In genomic region chr2:108032301-108033013, GRCm38 (mm10) we compare ENCODE assay signal across 13 mouse cellular contexts.
DNase-seq lines count a peak whose midpoint lies in the region; ATAC-seq and TF ChIP-seq lines count a peak whose summit lies in the region.
"Had no signal": no experiment of that assay in that cellular context is flagged by ENCODE, and none has a peak within 500 bp of the region (broad histone marks: within the 10 kb centered on the region; RNA-seq: fewer than 3 reads in every experiment).

No protein-coding gene starts in this region.

- H3K27me3 ChIP-seq in Patski, result no peaks in the 10 kb centered on the region
- no peaks in the 10 kb centered on the region for H3K27me3 ChIP-seq in cerebellum, adult 2 months (ENCODE audit: control insufficient read depth, insufficient read depth, low read length)

- TF ChIP-seq POLR2A in cerebellum, adult 2 months (IDR thresholded peaks at IDR 0.05; ENCODE audit: borderline replicate concordance, insufficient read depth, low read length), result no peak

- no peaks in the 10 kb centered on the region for H3K4me1 ChIP-seq in cerebellum, adult 2 months (ENCODE audit: control insufficient read depth, insufficient read depth, low read length)
- H3K4me1 ChIP-seq: limb, embryonic 10.5 days had no signal

- CTCF ChIA-PET in Patski (lab: Charles Lee), result no interaction called here

- peak; percentile 99 for ATAC-seq in Patski
- ATAC-seq: intestine, embryonic 16.5 days; liver, postnatal 0 days had no signal

- H3K27ac ChIP-seq in cerebellum, adult 2 months (ENCODE audit: insufficient read depth, low read length), result no peak overlapping the region
- H3K27ac ChIP-seq: layer of hippocampus, adult 2 months; limb, embryonic 10.5 days had no signal

- TF ChIP-seq CTCF in Patski (IDR thresholded peaks at IDR 0.05), result no peak
- no peak for TF ChIP-seq CTCF in cerebellum, adult 2 months (IDR thresholded peaks at IDR 0.05; ENCODE audit: borderline replicate concordance, insufficient read depth, low read depth, low read length)

- 29% methylated on average over 3 of the region's 3 CpGs for WGBS in cerebellum, adult 2 months

- no peak overlapping the region for H3K4me3 ChIP-seq in cerebellum, adult 2 months (replicated peaks; ENCODE audit: insufficient read depth, low read depth, low read length)
- H3K4me3 ChIP-seq: layer of hippocampus, adult 2 months; limb, embryonic 10.5 days had no signal

- POLR2A ChIA-PET in Patski (lab: Charles Lee), result interaction anchor here (0.6 kb wide), 1 partner anchor 1141 kb away, joined by 4 read pairs; no protein-coding TSS in a partner anchor

- DNase-seq in frontal cortex, postnatal 36 days (ENCODE audit: low spot score in 2 of 2), result peak; percentile 33 to 37
- no peak for DNase-seq in frontal cortex, postnatal 14 days (ENCODE audit: low spot score in 2 of 2)
- DNase-seq in 3134 (ENCODE audit: extremely low read depth, insufficient read length, low spot score) (peak; percentile 16), Patski (ENCODE audit: low read depth, low spot score) (peak; percentile 46)
- DNase-seq in cerebellum, adult 2 months, result peak; percentile 48 to 80
- no peak for DNase-seq in urinary bladder, postnatal 36 days (ENCODE audit: low spot score in 2 of 2)
- DNase-seq in gastrocnemius, postnatal 4 days (ENCODE audit: low spot score in 2 of 2), result no peak
- no peak for DNase-seq in layer of hippocampus, adult 8-10 months (ENCODE audit: low spot score in 2 of 2)
- DNase-seq: heart, adult 18-20 months; liver, postnatal 0 days had no signal

- in situ Hi-C loops in Patski (cut with MboI; ENCODE audit: low pct_unique_long_range_greater_than_20kb), result no loop called here

Comparison
In these comparisons a context has a peak if more than half of its experiments do, and no peak if none do; other contexts are left out.
1. DNase-seq: peak in frontal cortex, postnatal 36 days (2 of 2), 3134 (single experiment), Patski (single experiment) and cerebellum, adult 2 months (2 of 2); none in frontal cortex, postnatal 14 days (0 of 2), urinary bladder, postnatal 36 days (0 of 2), gastrocnemius, postnatal 4 days (0 of 2) and layer of hippocampus, adult 8-10 months (0 of 2).